Mouse (Mus musculus) liver, adult 2 months (tissue): ENCODE measurements at regions not wholly inside any gene's neighbourhood (a gene's known extent, or its start where the extent isn't known, plus 50 kb on each side); places are given as distances from the start of the nearest gene placed in this dataset.

ENCODE experiments used
- CTCF ChIP-seq: fragments of 200-500 bp; IDR thresholded peaks from 2 replicates; pipeline ENCODE4 v1.5.1; 2011; ENCODE audit warnings: low read depth, low read length, control low read depth
- POLR2A ChIP-seq: fragments of 200-500 bp; IDR thresholded peaks from 2 replicates; pipeline ENCODE4 v1.6.1; 2011; ENCODE audit warnings: low read length, control low read depth; ENCODE audit not compliant: insufficient read depth; ENCODE audit errors: extremely low read depth

DNA sequence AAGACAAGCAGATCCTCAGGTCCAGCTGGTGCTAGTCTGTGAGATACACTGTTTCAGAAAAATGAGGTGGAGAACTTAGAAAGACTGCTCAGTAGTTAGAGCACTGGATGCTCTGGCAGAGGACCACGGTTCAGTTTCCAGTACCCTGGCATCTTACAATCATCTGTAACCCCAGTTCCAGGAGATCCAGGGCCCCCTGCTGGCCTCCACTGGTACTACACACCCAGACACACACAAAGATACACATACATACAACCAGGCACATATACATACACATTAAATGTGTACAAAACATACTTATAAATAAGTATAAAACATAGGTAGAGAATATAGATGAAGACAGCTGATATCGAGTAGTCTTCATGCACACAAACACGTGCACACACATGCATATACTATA lies 97.4 kb upstream of the Supt20 start:
- TF ChIP-seq POLR2A (no peak), CTCF (no peak)
